Mouse (Mus musculus) lung, postnatal 0 days (tissue): ENCODE measurements at regions not wholly inside any gene's neighbourhood (a gene's known extent, or its start where the extent isn't known, plus 50 kb on each side); places are given as distances from the start of the nearest gene placed in this dataset.

Experiments used
- ATAC-seq: fragments of 200-750 bp; cut with Nextera tagmentation; 2 replicates; pipeline ENCODE4 v1.8.0; 2017; ENCODE audit warnings: moderate library complexity
- DNase-seq: peaks from one replicate; pipeline ENCODE4 v3.0.0-alpha.2; 2016; ENCODE audit warnings: low spot score
- H3K27ac ChIP-seq: fragments of 300-500 bp; sonication (generic); 2 replicates; pipeline ENCODE4 v1.5.1; 2014; ENCODE audit warnings: antibody characterized with exemption, mild to moderate bottlenecking, low read length, mixed read lengths
- H3K27me3 ChIP-seq: fragments of 300-500 bp; sonication (generic); replicated peaks from 2 replicates; pipeline ENCODE4 v1.6.1; 2014; ENCODE audit warnings: low read length, mixed read lengths; ENCODE audit not compliant: insufficient read depth
- H3K36me3 ChIP-seq: fragments of 300-500 bp; sonication (generic); 2 replicates; pipeline ENCODE4 v1.6.1; 2014; ENCODE audit warnings: low read length, mixed read lengths; ENCODE audit not compliant: insufficient read depth
- H3K4me1 ChIP-seq: fragments of 300-500 bp; sonication (generic); 2 replicates; pipeline ENCODE4 v1.6.1; 2014; ENCODE audit warnings: antibody characterized with exemption, low read depth, low read length, mixed read lengths; ENCODE audit not compliant: insufficient read depth
- H3K4me2 ChIP-seq: fragments of 300-500 bp; sonication (generic); replicated peaks from 2 replicates; pipeline ENCODE4 v1.6.1; 2014; ENCODE audit warnings: low read depth, mild to moderate bottlenecking, low read length, moderate library complexity, mixed read lengths
- H3K4me3 ChIP-seq: fragments of 300-500 bp; sonication (generic); 2 replicates; pipeline ENCODE4 v1.5.1; 2014; ENCODE audit warnings: low read depth, low read length
- H3K9ac ChIP-seq: fragments of 300-500 bp; sonication (generic); replicated peaks from 2 replicates; pipeline ENCODE4 v1.6.1; 2014; ENCODE audit warnings: low read depth, mild to moderate bottlenecking
- H3K9me3 ChIP-seq: fragments of 300-500 bp; sonication (generic); 2 replicates; pipeline ENCODE4 v1.6.1; 2016; ENCODE audit warnings: low read length, mixed read lengths
- CTCF ChIP-seq: IDR thresholded peaks from 2 replicates; pipeline ENCODE4 v1.5.1; 2016; ENCODE audit warnings: antibody characterized with exemption, mild to moderate bottlenecking
- EP300 ChIP-seq: IDR thresholded peaks from 2 replicates; pipeline ENCODE4 v1.6.1; 2016; ENCODE audit warnings: antibody characterized with exemption, mild to moderate bottlenecking, control low read depth
- WGBS: fragments of 180-500 bp; shearing (Covaris S2); extraction: QIAGEN DNeasy Blood & Tissue Kit; methylation state at CpG from one replicate; pipeline ENCODE4 v1.1.7; 2014; 5-methylcytosine and 5-hydroxymethylcytosine counted together

DNA sequence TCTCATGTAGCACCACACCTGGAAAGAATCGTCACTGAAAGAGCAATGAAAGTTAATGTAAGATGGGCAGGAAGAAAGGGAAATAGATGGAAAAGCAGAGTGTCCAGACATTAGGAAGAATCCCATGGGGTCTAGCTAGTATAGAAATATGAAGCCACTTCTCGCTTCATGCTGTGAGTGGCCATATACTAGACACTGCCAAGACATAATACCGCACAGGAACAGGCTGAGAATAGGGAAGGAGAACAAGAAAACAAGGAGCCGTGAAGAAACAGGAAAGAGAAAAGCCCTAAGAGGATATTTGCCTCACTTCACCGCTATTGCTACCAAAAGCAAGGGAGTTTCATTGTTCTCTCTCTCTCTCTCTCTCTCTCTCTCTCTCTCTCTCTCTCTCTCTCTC is 171.4 kb downstream of the Kctd12 start:
- no peaks in the 10 kb centered on the region for H3K36me3 ChIP-seq
- no peak overlapping the region for H3K27ac ChIP-seq
- H3K4me3 ChIP-seq: no peak overlapping the region
- no peak overlapping the region for H3K9ac ChIP-seq
- TF ChIP-seq CTCF: no peak
- TF ChIP-seq EP300: no peak
- H3K4me2 ChIP-seq: no peak overlapping the region
- no peaks in the 10 kb centered on the region for H3K9me3 ChIP-seq
- no peak for ATAC-seq
- H3K27me3 ChIP-seq: no peaks in the 10 kb centered on the region
- no peaks in the 10 kb centered on the region for H3K4me1 ChIP-seq
- no peak for DNase-seq
- WGBS: 64% methylated on average over 5 of the region's 5 CpGs

DNA sequence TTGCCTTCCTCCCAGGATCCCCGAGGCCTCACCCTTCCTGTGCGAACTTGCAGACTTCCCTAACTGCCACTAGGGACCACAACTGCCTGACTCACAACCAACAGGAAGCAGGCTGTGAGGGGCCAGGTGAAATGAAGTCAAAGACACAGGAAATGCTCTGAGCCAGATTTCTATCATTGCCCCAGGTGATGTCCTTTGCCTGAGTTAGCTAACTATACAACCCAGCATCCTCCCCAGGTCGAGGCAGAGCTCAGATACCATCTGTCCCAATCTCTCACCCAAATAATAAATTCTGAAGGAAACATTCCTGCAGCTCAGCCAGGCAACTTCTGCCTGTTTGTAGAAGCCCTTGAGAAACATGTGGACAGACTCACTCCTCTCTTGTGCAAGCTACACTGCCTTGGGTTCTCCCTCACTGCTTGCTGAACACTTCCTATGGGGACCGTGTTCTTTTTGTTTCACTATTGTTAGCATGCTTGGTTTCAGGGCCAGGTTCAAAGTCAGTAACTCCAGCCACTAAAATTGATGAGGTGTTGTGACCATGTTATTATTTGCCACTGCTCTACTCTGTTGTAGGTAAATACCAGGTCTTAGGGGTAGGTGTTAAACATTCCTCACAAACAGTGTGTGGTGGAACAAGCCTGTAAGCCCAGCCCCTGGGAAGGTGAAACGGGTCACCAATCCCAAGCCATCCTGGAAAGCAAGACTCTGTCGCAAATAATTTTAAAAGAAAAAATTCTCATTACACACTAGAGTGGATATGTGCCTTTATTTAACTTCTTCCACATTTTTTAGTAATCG is 172.1 kb downstream of the Kctd12 start:
- WGBS: 45% methylated on average over 7 of the region's 7 CpGs
- Histone ChIP-seq H3K9me3 (no peaks in the 10 kb centered on the region), H3K27ac (no peak overlapping the region), H3K4me3 (no peak overlapping the region), H3K4me1 (no peaks in the 10 kb centered on the region), H3K4me2 (no peak overlapping the region), H3K27me3 (no peaks in the 10 kb centered on the region), H3K9ac (no peak overlapping the region), H3K36me3 (no peaks in the 10 kb centered on the region)
- DNase-seq (peak; percentile 63), ATAC-seq (peak; percentile 51)
- TF ChIP-seq EP300 (0 out of 2 replicates have a peak, but pooled peaks have one; percentile 26), CTCF (peak; percentile 50)

DNA sequence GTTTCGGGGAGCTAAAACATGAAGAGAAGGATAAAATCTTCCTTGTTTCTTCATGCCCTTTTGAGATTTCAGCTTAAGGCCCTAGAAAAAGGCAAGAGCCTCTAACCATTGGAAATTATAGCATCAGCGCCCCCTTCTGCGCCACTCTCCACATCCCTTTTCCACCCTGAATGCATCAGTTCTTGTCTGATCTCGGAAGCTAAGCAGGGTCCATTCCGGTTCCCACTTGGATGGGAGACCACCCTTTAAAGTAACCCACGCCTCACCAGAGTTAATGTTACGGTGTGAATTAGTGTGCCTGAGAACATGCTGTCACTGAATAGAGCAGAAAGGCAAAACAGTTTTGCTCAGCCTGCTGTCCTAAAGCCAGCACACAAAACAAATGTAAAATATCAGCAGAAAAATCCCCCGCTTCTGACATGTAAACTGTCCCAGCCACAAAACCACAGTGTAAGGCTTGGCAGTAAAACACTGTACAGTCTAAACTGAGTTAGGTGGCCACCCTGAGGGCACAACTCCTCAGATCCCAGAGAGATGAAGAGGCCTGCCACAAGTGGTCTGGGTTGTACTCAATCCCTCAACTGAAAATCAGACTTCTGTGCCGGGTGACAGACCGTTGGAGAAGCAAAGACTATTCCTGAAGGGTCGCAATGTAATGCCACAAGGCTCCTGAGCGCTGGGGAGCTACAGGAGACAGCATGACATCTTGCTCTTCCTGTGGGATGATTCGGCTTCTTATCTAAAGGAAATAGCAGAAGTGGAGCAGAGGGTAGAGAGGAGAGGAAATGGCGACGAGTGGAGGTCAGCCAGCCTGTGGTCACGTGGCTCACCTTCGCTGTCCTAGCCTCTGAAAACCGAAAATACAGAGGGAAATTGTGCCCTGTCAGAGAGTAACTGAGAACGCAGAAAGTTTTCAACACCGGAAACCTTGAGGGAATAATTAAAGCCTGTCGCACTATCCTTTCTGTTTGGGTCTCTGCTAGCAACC is 176.2 kb downstream of the Kctd12 start:
- Histone ChIP-seq H3K9me3 (no peaks in the 10 kb centered on the region), H3K4me3 (no peak overlapping the region), H3K9ac (no peak overlapping the region), H3K27me3 (no peaks in the 10 kb centered on the region), H3K27ac (peak overlapping the region; percentile 38), H3K36me3 (no peaks in the 10 kb centered on the region), H3K4me2 (peak overlapping the region; percentile 35), H3K4me1 (no peaks in the 10 kb centered on the region)
- TF ChIP-seq EP300 (no peak), CTCF (peak; percentile 52)
- 35% methylated on average over 21 of the region's 21 CpGs for WGBS
- ATAC-seq: peak; percentile 66
- DNase-seq: peak; percentile 46

DNA sequence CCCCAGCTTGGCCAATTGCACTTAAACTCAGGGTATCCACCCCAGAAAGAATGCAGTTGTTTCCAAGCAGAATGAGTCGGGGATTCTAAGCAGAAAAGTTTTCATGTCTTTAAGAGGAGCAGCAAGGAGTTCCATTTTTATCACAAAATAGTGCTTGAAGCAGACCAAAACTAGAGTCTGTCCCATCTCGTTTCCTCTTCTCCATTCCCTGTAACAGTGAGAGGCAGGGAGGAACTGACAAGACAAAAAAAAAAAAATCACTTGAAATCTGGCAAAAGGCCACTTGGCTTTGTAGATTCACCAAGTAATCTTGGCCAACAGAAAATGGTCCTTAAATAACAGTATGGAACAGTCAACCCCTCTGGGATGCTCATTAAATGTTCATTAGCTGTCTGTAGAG is 186.8 kb downstream of the Kctd12 start:
- Histone ChIP-seq H3K27me3 (no peaks in the 10 kb centered on the region), H3K4me3 (no peak overlapping the region), H3K9ac (no peak overlapping the region), H3K4me1 (no peaks in the 10 kb centered on the region), H3K36me3 (no peaks in the 10 kb centered on the region), H3K27ac (no peak overlapping the region), H3K4me2 (no peak overlapping the region), H3K9me3 (no peaks in the 10 kb centered on the region)
- ATAC-seq: no peak
- 53% methylated on average over 2 of the region's 2 CpGs for WGBS
- TF ChIP-seq EP300: no peak
- no peak for TF ChIP-seq CTCF
- no peak for DNase-seq

DNA sequence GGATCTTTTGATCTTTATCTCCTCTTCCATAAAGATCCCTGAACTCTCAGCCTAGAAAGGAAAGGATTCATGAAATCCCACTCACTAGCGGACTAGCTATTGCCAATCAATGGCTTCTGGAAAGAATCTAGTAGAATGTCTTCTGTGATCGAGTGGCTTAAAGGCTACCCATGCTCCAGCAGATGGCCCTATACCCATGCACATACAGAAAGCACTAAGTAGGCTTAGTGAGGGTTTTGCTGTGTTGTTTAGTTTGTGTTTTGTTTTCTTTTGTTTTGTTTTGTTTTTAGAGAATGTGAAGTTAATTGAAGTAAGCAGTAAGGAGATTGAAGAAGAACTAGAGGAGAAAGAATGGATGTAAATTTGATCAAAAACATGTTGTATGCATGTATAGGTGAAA is 187.5 kb downstream of the Kctd12 start:
- Histone ChIP-seq H3K27me3 (no peaks in the 10 kb centered on the region), H3K4me2 (no peak overlapping the region), H3K9me3 (no peaks in the 10 kb centered on the region), H3K4me3 (no peak overlapping the region), H3K36me3 (no peaks in the 10 kb centered on the region), H3K4me1 (no peaks in the 10 kb centered on the region), H3K27ac (no peak overlapping the region), H3K9ac (no peak overlapping the region)
- no peak for DNase-seq
- ATAC-seq: no peak
- TF ChIP-seq CTCF: peak; percentile 48
- no peak for TF ChIP-seq EP300
- 81% methylated on average over 2 of the region's 2 CpGs for WGBS

DNA sequence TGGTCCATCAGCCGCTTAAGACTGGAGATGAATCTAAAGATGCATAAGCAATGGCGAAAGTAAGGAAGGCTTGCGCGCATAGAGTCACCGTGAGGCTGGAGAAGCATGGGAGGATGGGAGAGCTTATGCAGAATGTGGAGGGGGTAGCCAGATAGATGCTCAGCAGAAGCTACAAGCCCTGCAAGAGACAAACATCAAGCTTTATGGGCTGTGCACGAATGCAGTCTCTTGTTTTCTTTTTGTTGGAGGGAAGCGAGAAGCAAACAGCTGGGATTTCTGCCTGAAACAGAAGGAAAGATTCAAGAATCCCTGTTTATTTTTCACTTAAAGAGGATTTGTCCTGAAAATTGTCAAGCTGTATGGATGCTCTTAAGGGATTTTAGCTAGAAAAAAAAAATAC is 188.7 kb downstream of the Kctd12 start:
- Histone ChIP-seq H3K36me3 (no peaks in the 10 kb centered on the region), H3K27me3 (no peaks in the 10 kb centered on the region), H3K27ac (no peak overlapping the region), H3K9ac (no peak overlapping the region), H3K4me2 (no peak overlapping the region), H3K4me3 (no peak overlapping the region), H3K9me3 (no peaks in the 10 kb centered on the region), H3K4me1 (no peaks in the 10 kb centered on the region)
- 86% methylated on average over 7 of the region's 7 CpGs for WGBS
- TF ChIP-seq EP300 (no peak), CTCF (no peak)
- DNase-seq (no peak), ATAC-seq (no peak)
